Mouse (Mus musculus): Measurements from ENCODE around the gene Myo18a. TPM values are rescaled to one million over a fixed set of nuclear protein-coding genes. Genes with fewer than 3 reads are reported as not detected.

Myo18a gene
- polyA plus RNA-seq, 1 experiment from 2014 or later, result 12.3 TPM

DNA sequence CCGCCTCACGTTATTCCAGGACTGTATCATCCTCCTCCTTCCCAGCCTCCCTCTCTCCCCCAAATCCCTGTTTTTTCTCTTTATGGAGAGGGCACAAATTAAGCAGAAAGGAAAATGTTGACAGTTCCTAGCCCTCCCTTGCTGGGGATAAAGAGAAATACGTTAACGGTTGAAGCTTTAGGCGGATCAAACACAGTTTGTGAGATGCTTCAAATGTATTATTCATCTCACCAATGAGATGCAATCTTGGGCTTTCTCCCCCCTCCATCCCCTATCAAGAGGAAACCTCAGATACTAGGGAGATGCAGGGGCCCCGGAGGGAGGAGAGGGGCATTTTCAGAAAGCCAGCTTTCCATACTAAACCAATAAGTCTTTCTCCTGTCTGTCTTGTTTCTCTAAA lies 146.7 kb downstream of the Myo18a start:
- Histone ChIP-seq H3K4me2 (ENCODE audit: low read depth, low read length) (no peak overlapping the region), H3K4me3 (ENCODE audit: low read depth, low read length) (no peak overlapping the region), H3K36me3 (replicated peaks; ENCODE audit: control insufficient read depth, insufficient read depth, low read depth, low read length) (no peaks in the 10 kb centered on the region), H3K27ac (replicated peaks; ENCODE audit: low read depth, low read length) (no peak overlapping the region), H3K27me3 (ENCODE audit: control insufficient read depth, insufficient read depth, low read length) (peaks cover 6% of the 10 kb centered on the region), H3K9ac (replicated peaks; ENCODE audit: low read length) (no peak overlapping the region), H3K4me1 (ENCODE audit: control insufficient read depth, insufficient read depth, low read length) (peaks cover 6% of the 10 kb centered on the region), H3K9me3 (replicated peaks; ENCODE audit: control insufficient read depth, low read length) (no peaks in the 10 kb centered on the region)
- DNase-seq (ENCODE audit: low spot score), result no peak
- WGBS, result 29% methylated on average over 6 of the region's 6 CpGs
- no peak for ATAC-seq (replicated peaks; ENCODE audit: insufficient number of reproducible peaks, low FRiP score, low TSS enrichment, low read depth)

DNA sequence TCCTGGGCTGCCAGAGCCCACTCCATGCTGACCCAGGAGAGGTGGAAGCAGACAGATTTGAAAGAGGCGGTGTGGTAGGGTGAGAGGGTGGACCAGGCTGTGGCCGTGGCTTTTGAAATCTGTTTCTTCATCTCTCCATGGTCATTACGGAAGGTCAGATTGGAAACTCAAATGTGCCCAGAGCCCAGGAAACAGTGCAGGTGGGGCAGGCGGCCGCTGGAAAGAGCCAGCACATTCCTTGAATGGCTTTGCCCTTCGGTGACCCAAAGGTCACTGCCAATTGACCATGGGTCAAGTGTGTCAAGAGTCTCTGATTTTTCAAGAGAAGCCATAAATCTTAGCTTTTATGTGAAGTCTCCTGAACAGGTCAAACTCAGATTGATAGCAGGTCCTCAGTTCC lies 150.5 kb downstream of the Myo18a start:
- H3K27me3 ChIP-seq (ENCODE audit: control insufficient read depth, insufficient read depth, low read length), result peaks cover 15% of the 10 kb centered on the region
- DNase-seq (ENCODE audit: low spot score) (no peak), ATAC-seq (replicated peaks; ENCODE audit: insufficient number of reproducible peaks, low FRiP score, low TSS enrichment, low read depth) (no peak)
- no peak overlapping the region for H3K4me3 ChIP-seq (ENCODE audit: low read depth, low read length)
- H3K4me1 ChIP-seq (ENCODE audit: control insufficient read depth, insufficient read depth, low read length), result peaks cover 13% of the 10 kb centered on the region
- H3K4me2 ChIP-seq (ENCODE audit: low read depth, low read length), result no peak overlapping the region
- no peaks in the 10 kb centered on the region for H3K9me3 ChIP-seq (replicated peaks; ENCODE audit: control insufficient read depth, low read length)
- 28% methylated on average over 6 of the region's 6 CpGs for WGBS
- no peaks in the 10 kb centered on the region for H3K36me3 ChIP-seq (replicated peaks; ENCODE audit: control insufficient read depth, insufficient read depth, low read depth, low read length)
- H3K9ac ChIP-seq (replicated peaks; ENCODE audit: low read length), result no peak overlapping the region
- no peak overlapping the region for H3K27ac ChIP-seq (replicated peaks; ENCODE audit: low read depth, low read length)

- DNase-seq (ENCODE audit: low spot score) (no peak), ATAC-seq (replicated peaks; ENCODE audit: insufficient number of reproducible peaks, low FRiP score, low TSS enrichment, low read depth) (no peak)
- Histone ChIP-seq H3K9me3 (replicated peaks; ENCODE audit: control insufficient read depth, low read length) (no peaks in the 10 kb centered on the region), H3K27ac (replicated peaks; ENCODE audit: low read depth, low read length) (no peak overlapping the region), H3K4me2 (ENCODE audit: low read depth, low read length) (peak overlapping the region; percentile 44), H3K27me3 (ENCODE audit: control insufficient read depth, insufficient read depth, low read length) (peaks cover 15% of the 10 kb centered on the region), H3K4me1 (ENCODE audit: control insufficient read depth, insufficient read depth, low read length) (peaks cover 13% of the 10 kb centered on the region), H3K9ac (replicated peaks; ENCODE audit: low read length) (peak overlapping the region; percentile 47), H3K4me3 (ENCODE audit: low read depth, low read length) (0 out of 2 replicates have a peak overlapping the region, but pooled peaks have one; percentile 7), H3K36me3 (replicated peaks; ENCODE audit: control insufficient read depth, insufficient read depth, low read depth, low read length) (no peaks in the 10 kb centered on the region)
- WGBS, result 3% methylated on average over 31 of the region's 32 CpGs
Observed at GRCm38 (mm10) chr11:77914598-77915260, 151.7 kb downstream of the Myo18a start.

Other genes starting within 250 kb of the Myo18a start
- 1.9 and 2.8 TPM in 2 replicates for gene Abhd15, start 248.1 kb upstream of the Myo18a start, polyA plus RNA-seq (2014; fragmentation: Nextera tagmentation; extraction: Ambion mirVana)
- gene Trp53i13, start 247.3 kb upstream of the Myo18a start, polyA plus RNA-seq (2014; fragmentation: Nextera tagmentation; extraction: Ambion mirVana), result 31.0 and 35.5 TPM in 2 replicates
- gene Gm10392, start 244.0 kb upstream of the Myo18a start, polyA plus RNA-seq (2014; fragmentation: Nextera tagmentation; extraction: Ambion mirVana), result 0.14 TPM in 1 of 2 replicates, not detected in the other
- gene Taok1, start 155.4 kb upstream of the Myo18a start, polyA plus RNA-seq (2014; fragmentation: Nextera tagmentation; extraction: Ambion mirVana), result 15.1 and 15.3 TPM in 2 replicates
- gene Nufip2, start 77.1 kb upstream of the Myo18a start, polyA plus RNA-seq (2014; fragmentation: Nextera tagmentation; extraction: Ambion mirVana), result 4.1 and 4.8 TPM in 2 replicates
- 10.6 and 60.0 TPM in 2 replicates for gene Cryba1, start 38.0 kb upstream of the Myo18a start, polyA plus RNA-seq (2014; fragmentation: Nextera tagmentation; extraction: Ambion mirVana)
- 0.35 and 0.49 TPM in 2 replicates for gene Gm10277, start 24.5 kb downstream of the Myo18a start, polyA plus RNA-seq (2014; fragmentation: Nextera tagmentation; extraction: Ambion mirVana)
- gene Pipox, start 130.8 kb downstream of the Myo18a start, polyA plus RNA-seq (2014; fragmentation: Nextera tagmentation; extraction: Ambion mirVana), result 2.7 and 3.0 TPM in 2 replicates
- gene Sez6, start 167.6 kb downstream of the Myo18a start, polyA plus RNA-seq (2014; fragmentation: Nextera tagmentation; extraction: Ambion mirVana), result 1.5 and 2.1 TPM in 2 replicates
- gene Phf12, start 219.5 kb downstream of the Myo18a start, polyA plus RNA-seq (2014; fragmentation: Nextera tagmentation; extraction: Ambion mirVana), result 14.5 and 16.6 TPM in 2 replicates

Data from embryonic facial prominence, embryonic 11.5 days (tissue).